Mouse (Mus musculus) embryo, embryonic 11 days (tissue): ENCODE measurements around the gene Olfr173.

ENCODE experiments used
- DNase-seq: peaks from one replicate; pipeline ENCODE4 v3.0.0-alpha.2; 2015

The Olfr173 gene

GRCm38 (mm10) chr16:58800168-58800567, at the start of gene Olfr173:
Gene Olfr173, minus strand, starts transcription at chr16:58800268.
- DNase-seq, result no peak

- no peak for DNase-seq
Observed at GRCm38 (mm10) chr16:58826732-58827319, 26.8 kb upstream of the Olfr173 start, which contains the start of gene Olfr175-ps1. Gene Olfr175-ps1, minus strand, starts transcription at chr16:58826782.

GRCm38 (mm10) chr16:58763076-58763475, 37.0 kb downstream of the Olfr173 start, which contains the start of gene Olfr172:
Gene Olfr172, minus strand, starts transcription at chr16:58763176.
- no peak for DNase-seq

GRCm38 (mm10) chr16:58756191-58756590, 43.9 kb downstream of the Olfr173 start:
- DNase-seq, result no peak

GRCm38 (mm10) chr16:58751314-58751713, 48.8 kb downstream of the Olfr173 start:
- DNase-seq, result peak; percentile 20

- no peak for DNase-seq
Observed at GRCm38 (mm10) chr16:58746715-58747114, 53.4 kb downstream of the Olfr173 start.
